Mouse (Mus musculus) left cerebral cortex, adult 2 months (tissue): ENCODE data around the gene Unc5cl. TPM values are rescaled to one million over a fixed set of nuclear protein-coding genes. Genes with fewer than 3 reads are reported as not detected.
A peak's percentile ranks its signal among the peaks of the same experiment; 100 is the strongest.

Experiments
- DNase-seq, 2 experiments: peaks; one replicate each; pipeline ENCODE4 v3.0.0; 2021 to 2022; ENCODE audit warnings: low spot score in 2 of 2, mixed read lengths in 1 of 2; ENCODE audit errors: extremely low spot score in 1 of 2
- H3K27ac ChIP-seq: fragments of 200-600 bp; 2 replicates; pipeline ENCODE4 v1.8.1; 2022
- H3K4me3 ChIP-seq: fragments of 200-600 bp; 2 replicates; pipeline ENCODE4 v1.8.1; 2022
- CTCF ChIP-seq: fragments of 200-600 bp; IDR thresholded peaks from 2 replicates; pipeline ENCODE4 v1.8.1; 2022; ENCODE audit warnings: antibody characterized with exemption, mild to moderate bottlenecking, moderate library complexity
- intact Hi-C: fragments of 180-260 bp; cut with DNase I; formaldehyde crosslinking; loops from one replicate; pipeline ENCODE4 v1.15.1; 2025
- total RNA-seq, 2 experiments: library from RNA; stranded (reverse); gene quantifications; 2 replicates each; pipeline ENCODE4 v1.2.3; 2021

Unc5cl gene
- total RNA-seq, 2 experiments from 2014 or later, result 0.30 TPM; not detected in 1

DNA sequence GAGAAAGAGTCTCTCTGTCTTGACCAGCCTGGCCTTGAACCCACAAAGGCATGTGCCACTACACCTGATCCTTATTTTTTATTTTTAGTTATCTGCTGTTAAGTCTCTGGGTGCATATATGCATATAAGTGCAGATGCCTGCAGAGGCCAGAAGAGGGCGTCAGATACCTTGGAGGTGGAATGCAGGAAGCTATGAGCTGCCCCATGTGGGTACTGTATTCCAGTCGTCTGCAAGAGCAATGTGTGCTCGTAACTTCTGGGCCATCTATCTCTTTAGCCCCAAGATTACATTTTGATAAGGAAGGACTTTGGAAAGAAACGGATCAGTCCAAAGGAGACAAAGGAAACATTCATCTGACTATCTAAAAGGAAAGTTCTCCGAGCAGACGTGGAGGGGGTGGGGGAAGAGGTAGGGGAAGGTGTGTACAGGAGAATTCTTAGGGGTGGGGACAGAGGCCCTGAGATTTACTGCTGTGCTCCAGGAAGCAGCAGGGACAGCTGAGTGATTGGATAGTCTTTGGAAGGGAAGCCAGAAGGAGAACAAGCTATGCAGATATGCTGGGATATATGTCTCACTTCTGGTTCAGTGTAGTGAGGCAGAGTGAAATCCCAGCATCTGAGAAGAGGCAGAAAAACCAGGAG is 20.9 kb upstream of the Unc5cl start:
- intact Hi-C loops, result no loop called here

GRCm38 (mm10) chr17:48434479-48434878 is 20.2 kb upstream of the Unc5cl start:
- Histone ChIP-seq H3K27ac (no peak overlapping the region), H3K4me3 (no peak overlapping the region)
- no peak for TF ChIP-seq CTCF
- no peak for DNase-seq
- intact Hi-C loops, result no loop called here

More for the DNA sequence above, 20.9 kb upstream of the Unc5cl start:
- H3K4me3 ChIP-seq, result no peak overlapping the region
- no peak for DNase-seq
- no peak overlapping the region for H3K27ac ChIP-seq
- TF ChIP-seq CTCF, result peak; percentile 9

DNA sequence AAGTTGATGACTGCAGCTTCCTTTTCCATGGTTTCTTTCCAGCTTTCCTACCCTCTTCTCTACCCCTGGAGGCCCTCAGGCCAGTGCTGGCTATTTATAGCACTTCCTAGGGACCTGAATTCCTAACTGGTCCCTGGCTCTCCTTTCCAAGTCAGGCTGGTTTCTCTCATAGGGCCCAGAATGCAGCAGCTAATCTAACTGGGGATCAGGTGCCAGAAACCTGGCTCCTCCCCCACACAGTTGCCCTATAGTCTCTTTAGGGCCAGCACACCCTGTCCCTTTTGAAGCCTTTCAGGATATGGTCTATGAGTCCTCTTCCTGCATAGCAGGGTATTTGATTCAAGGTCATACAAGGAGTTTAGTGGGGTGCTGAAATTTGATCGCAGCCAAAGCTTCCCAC is 18.2 kb upstream of the Unc5cl start:
- no peak overlapping the region for H3K27ac ChIP-seq
- intact Hi-C loops, result no loop called here
- no peak for TF ChIP-seq CTCF
- no peak for DNase-seq
- H3K4me3 ChIP-seq, result no peak overlapping the region

DNA sequence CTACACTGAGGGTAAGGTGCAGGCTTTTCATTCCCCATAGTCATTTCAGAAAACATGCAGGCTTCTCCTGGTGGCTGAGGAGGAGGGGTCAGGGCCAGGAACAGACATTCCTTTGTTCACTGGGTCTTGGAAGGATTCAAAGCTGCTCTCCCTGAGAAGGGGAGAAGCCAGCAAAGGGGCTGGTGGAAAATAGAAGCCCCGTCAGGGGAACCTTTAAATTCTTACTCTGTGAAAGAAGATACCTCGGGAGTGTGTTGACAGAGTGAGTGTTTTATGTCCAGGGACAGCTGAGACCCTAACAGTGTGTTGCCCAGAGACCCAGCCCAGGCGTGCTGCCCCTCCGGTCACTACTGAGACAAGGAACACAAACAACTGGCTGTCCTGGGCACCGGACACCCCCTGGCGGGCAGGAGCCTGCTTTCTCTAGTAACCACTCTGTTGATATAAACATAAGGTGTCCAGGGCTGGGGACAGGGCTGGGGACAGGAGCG is 17.2 kb upstream of the Unc5cl start:
- intact Hi-C loops, result no loop called here
- no peak for DNase-seq
- H3K27ac ChIP-seq, result no peak overlapping the region
- no peak overlapping the region for H3K4me3 ChIP-seq
- TF ChIP-seq CTCF, result no peak; the same call in 1 of the 2 replicates

GRCm38 (mm10) chr17:48442745-48443457 is 11.8 kb upstream of the Unc5cl start:
- no peak for DNase-seq
- TF ChIP-seq CTCF, result no peak
- intact Hi-C loops, result no loop called here
- Histone ChIP-seq H3K4me3 (no peak overlapping the region), H3K27ac (no peak overlapping the region)

DNA sequence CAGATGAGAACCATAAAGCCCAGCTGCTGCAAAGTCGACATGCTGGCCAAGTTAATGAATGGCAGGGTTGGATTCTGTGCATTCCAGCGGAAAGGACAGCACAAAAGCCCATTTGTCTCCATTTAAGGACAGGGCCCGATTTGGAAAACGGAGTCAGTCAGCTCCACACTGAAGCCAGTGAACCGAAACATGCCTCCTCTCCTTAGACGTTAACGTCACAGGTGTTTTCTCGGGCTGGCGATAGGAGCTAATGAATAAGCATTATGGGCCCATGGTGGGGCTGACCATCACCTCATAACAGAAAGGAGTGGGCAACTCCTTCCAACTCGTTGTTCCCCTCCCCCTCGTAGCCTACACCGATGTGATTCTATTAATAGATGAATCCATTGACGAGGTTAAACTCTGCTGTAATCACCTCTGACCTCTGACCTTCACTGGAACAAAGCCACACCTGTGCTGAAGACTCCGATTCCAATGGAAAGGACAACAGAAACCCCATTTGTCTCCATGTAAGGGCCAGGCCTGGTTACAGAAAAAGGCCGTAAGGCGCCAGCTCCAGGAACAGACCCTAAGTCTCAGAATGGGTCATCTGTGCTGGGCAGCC is 11.1 kb upstream of the Unc5cl start:
- intact Hi-C loops, result no loop called here
- DNase-seq, result no peak
- H3K4me3 ChIP-seq, result no peak overlapping the region
- H3K27ac ChIP-seq, result no peak overlapping the region
- no peak for TF ChIP-seq CTCF

DNA sequence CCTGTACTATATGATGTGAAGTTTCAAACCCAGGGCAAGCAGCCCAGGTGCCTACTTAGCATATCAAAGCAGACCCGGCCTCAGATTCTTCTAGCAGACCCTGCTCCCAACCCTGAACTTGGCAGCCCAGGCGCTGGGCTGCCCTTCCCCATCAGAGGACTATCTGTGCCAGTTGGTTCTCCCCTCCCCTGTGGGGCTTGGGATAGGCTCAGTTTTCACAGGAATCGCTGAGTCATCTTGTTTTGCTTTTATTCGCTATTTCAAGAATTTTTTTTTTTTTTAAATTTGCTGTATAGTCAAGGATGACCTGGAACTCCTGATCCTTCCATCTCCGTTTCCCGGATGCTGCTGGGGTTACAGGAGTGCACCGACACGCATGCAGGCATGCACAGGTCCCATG is 7.0 kb upstream of the Unc5cl start:
- Histone ChIP-seq H3K4me3 (no peak overlapping the region), H3K27ac (no peak overlapping the region)
- DNase-seq, result no peak
- intact Hi-C loops, result no loop called here
- TF ChIP-seq CTCF, result no peak

GRCm38 (mm10) chr17:48450666-48451352 is 3.9 kb upstream of the Unc5cl start:
- H3K4me3 ChIP-seq, result no peak overlapping the region
- intact Hi-C loops, result no loop called here
- no peak for DNase-seq
- TF ChIP-seq CTCF, result no peak
- no peak overlapping the region for H3K27ac ChIP-seq

GRCm38 (mm10) chr17:48451353-48451675 is 3.4 kb upstream of the Unc5cl start, which contains the start of gene Tspo2:
TSS of gene Tspo2 (minus strand) at chr17:48451522.
- Histone ChIP-seq H3K4me3 (no peak within 1 kb of the TSS), H3K27ac (no peak within 1 kb of the TSS)
- intact Hi-C loops, result no loop called here
- DNase-seq, result no peak
- no peak for TF ChIP-seq CTCF

GRCm38 (mm10) chr17:48451753-48452444 is 2.8 kb upstream of the Unc5cl start:
- no peak for TF ChIP-seq CTCF
- intact Hi-C loops, result no loop called here
- H3K4me3 ChIP-seq, result no peak overlapping the region
- no peak overlapping the region for H3K27ac ChIP-seq
- no peak for DNase-seq

DNA sequence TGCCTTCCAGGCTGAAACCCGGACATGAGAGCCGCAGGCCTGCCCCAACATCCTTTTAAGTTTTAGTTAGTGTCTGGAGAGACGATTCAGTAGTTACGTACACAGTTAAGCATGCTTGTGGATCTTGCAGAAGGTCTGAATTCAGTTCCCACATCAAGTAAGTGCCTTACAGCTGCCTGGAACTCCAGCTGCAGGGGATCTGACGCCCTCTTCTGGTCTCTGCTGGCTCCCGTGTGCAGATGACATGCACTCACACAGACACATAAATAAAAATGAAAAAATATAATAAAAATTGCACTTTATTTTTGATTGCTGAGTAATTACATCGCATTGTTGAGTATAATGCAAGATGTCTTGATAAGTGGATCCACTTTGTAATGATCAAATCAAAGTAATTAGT is 1.2 kb upstream of the Unc5cl start:
- Histone ChIP-seq H3K4me3 (no peak overlapping the region), H3K27ac (no peak overlapping the region)
- no peak; the same call in 1 of the 2 replicates for TF ChIP-seq CTCF
- intact Hi-C loops, result no loop called here
- no peak for DNase-seq

DNA sequence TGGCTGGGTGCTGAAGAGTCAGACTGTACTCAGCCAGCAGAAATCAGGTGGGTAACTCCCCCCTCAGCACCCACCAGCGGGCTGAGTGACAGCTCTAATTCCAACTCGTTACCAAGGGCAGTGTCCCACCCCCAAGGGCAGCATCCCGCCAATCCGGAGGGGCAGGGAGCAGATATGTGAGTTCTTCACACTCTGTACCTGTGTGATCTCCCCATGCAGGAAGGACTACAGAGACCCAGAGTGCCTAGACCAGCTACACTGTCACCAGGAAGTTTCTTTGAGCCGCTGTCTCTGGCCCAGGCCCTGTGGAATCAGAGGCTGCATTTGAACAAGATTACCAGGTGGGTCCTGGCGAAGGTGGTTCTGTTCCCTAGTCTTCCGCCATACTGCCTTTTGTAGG is 511 bp upstream of the Unc5cl start:
- TF ChIP-seq CTCF, result no peak
- intact Hi-C loops, result no loop called here
- no peak for DNase-seq
- Histone ChIP-seq H3K4me3 (no peak overlapping the region), H3K27ac (no peak overlapping the region)
